Mouse (Mus musculus) cortical plate, adult 2 months (tissue): Measurements from ENCODE around the gene Sumf1. TPM values are rescaled to one million over a fixed set of nuclear protein-coding genes. Genes with fewer than 3 reads are reported as not detected.

Experiments used
- H3K27ac ChIP-seq: fragments of 200-500 bp; 2 replicates; pipeline ENCODE4 v1.5.1; 2012; ENCODE audit warnings: low read length, control low read depth, inconsistent platforms; ENCODE audit not compliant: insufficient read depth
- H3K4me1 ChIP-seq: fragments of 200-500 bp; 2 replicates; pipeline ENCODE4 v1.6.1; 2011; ENCODE audit warnings: low read length; ENCODE audit not compliant: control insufficient read depth, insufficient read depth
- H3K4me3 ChIP-seq: fragments of 200-500 bp; 2 replicates; pipeline ENCODE4 v1.5.1; 2011; ENCODE audit warnings: mild to moderate bottlenecking, low read length, control low read depth; ENCODE audit not compliant: insufficient read depth
- CTCF ChIP-seq: fragments of 200-500 bp; IDR thresholded peaks from 2 replicates; pipeline ENCODE4 v1.5.1; 2011; ENCODE audit warnings: mild to moderate bottlenecking, control low read depth, low read length; ENCODE audit not compliant: insufficient read depth; ENCODE audit errors: extremely low read depth
- POLR2A ChIP-seq: fragments of 200-500 bp; IDR thresholded peaks from 2 replicates; pipeline ENCODE4 v1.6.1; 2011; ENCODE audit warnings: mild to moderate bottlenecking, low read length, control low read depth; ENCODE audit not compliant: insufficient read depth; ENCODE audit errors: extremely low read depth
- polyA plus RNA-seq: library from polyadenylated mRNA; depleted of rRNA; stranded (reverse); fragments of >200 nt; gene quantifications from 2 replicates; pipeline ENCODE4 v1.2.3, GENCODE M21; 2012

Sumf1 gene
- polyA plus RNA-seq, 1 experiment = 17.6 TPM

GRCm38 (mm10) chr6:108152661-108153269, 32.6 kb downstream of the Sumf1 start:
- Histone ChIP-seq H3K4me1 (no peaks in the 10 kb centered on the region; the same call in 1 of the 2 replicates), H3K4me3 (no peak overlapping the region), H3K27ac (no peak overlapping the region)
- no peak for TF ChIP-seq CTCF
- no peak for TF ChIP-seq POLR2A

- TF ChIP-seq CTCF = no peak
- no peak for TF ChIP-seq POLR2A
- Histone ChIP-seq H3K27ac (no peak overlapping the region), H3K4me3 (no peak overlapping the region), H3K4me1 (no peaks in the 10 kb centered on the region; the same call in 1 of the 2 replicates)
Observed at GRCm38 (mm10) chr6:108152081-108152480, 33.3 kb downstream of the Sumf1 start.

- Histone ChIP-seq H3K4me1 (no peaks in the 10 kb centered on the region; the same call in 1 of the 2 replicates), H3K4me3 (no peak overlapping the region), H3K27ac (no peak overlapping the region)
- no peak for TF ChIP-seq CTCF
- TF ChIP-seq POLR2A = no peak
Observed at GRCm38 (mm10) chr6:108149235-108149634, 36.1 kb downstream of the Sumf1 start.

- no peak for TF ChIP-seq POLR2A
- no peak overlapping the region for H3K4me3 ChIP-seq
- H3K27ac ChIP-seq = no peak overlapping the region
- H3K4me1 ChIP-seq = no peaks in the 10 kb centered on the region; the same call in 1 of the 2 replicates
Observed at GRCm38 (mm10) chr6:108148435-108148834, 36.9 kb downstream of the Sumf1 start.

- H3K4me3 ChIP-seq = no peak overlapping the region
- H3K4me1 ChIP-seq = peaks cover 2% of the 10 kb centered on the region; the same call in 1 of the 2 replicates
- H3K27ac ChIP-seq = no peak overlapping the region
- TF ChIP-seq CTCF = no peak
- no peak for TF ChIP-seq POLR2A
Observed at GRCm38 (mm10) chr6:108146637-108147036, 38.7 kb downstream of the Sumf1 start.

- H3K4me3 ChIP-seq = no peak overlapping the region
- no peak overlapping the region for H3K27ac ChIP-seq
- peaks cover 2% of the 10 kb centered on the region; the same call in 1 of the 2 replicates for H3K4me1 ChIP-seq
- no peak for TF ChIP-seq CTCF
- no peak for TF ChIP-seq POLR2A
Observed at GRCm38 (mm10) chr6:108145941-108146588, 39.3 kb downstream of the Sumf1 start.

GRCm38 (mm10) chr6:108145241-108145640, 40.1 kb downstream of the Sumf1 start:
- TF ChIP-seq CTCF = no peak
- TF ChIP-seq POLR2A = no peak
- Histone ChIP-seq H3K27ac (no peak overlapping the region), H3K4me3 (no peak overlapping the region), H3K4me1 (peaks cover 2% of the 10 kb centered on the region; the same call in 1 of the 2 replicates)

- TF ChIP-seq CTCF (no peak), POLR2A (no peak)
- peaks cover 2% of the 10 kb centered on the region; the same call in 1 of the 2 replicates for H3K4me1 ChIP-seq
- H3K27ac ChIP-seq = no peak overlapping the region
- H3K4me3 ChIP-seq = no peak overlapping the region
Observed at GRCm38 (mm10) chr6:108142796-108143195, 42.6 kb downstream of the Sumf1 start.

GRCm38 (mm10) chr6:108140722-108141490, 44.5 kb downstream of the Sumf1 start:
- no peak overlapping the region for H3K4me3 ChIP-seq
- no peak for TF ChIP-seq CTCF
- no peak for TF ChIP-seq POLR2A
- H3K4me1 ChIP-seq = peaks cover 4% of the 10 kb centered on the region
- H3K27ac ChIP-seq = no peak overlapping the region
